Mouse (Mus musculus): ENCODE results near the gene Rpl14. TPM values are rescaled to one million over a fixed set of nuclear protein-coding genes. Genes with fewer than 3 reads are reported as not detected.

Gene Rpl14
- total RNA-seq, 2 experiments from 2014 or later, result 340 to 352 TPM

DNA sequence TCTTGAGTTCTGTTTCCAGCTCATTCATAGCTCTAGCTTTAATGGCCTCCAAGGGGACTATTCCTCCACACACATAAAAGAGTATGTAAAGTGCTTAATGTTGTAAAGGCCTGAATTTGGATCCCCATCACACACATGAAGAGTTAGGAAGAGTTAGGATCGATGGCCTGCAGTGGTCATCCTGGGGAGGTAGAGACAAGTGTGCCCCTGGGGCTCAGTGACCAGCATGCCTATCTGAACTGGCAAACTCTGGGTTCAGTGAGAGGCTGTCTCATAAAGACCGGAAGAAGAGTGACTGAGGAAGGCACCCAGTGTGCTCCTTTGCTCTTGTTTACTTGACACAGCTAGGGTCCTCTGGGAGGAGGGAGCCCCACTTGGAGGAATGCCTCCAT lies 914 bp upstream of the Rpl14 start:
- DNase-seq (ENCODE audit: low spot score in 2 of 2), result no peak

DNA sequence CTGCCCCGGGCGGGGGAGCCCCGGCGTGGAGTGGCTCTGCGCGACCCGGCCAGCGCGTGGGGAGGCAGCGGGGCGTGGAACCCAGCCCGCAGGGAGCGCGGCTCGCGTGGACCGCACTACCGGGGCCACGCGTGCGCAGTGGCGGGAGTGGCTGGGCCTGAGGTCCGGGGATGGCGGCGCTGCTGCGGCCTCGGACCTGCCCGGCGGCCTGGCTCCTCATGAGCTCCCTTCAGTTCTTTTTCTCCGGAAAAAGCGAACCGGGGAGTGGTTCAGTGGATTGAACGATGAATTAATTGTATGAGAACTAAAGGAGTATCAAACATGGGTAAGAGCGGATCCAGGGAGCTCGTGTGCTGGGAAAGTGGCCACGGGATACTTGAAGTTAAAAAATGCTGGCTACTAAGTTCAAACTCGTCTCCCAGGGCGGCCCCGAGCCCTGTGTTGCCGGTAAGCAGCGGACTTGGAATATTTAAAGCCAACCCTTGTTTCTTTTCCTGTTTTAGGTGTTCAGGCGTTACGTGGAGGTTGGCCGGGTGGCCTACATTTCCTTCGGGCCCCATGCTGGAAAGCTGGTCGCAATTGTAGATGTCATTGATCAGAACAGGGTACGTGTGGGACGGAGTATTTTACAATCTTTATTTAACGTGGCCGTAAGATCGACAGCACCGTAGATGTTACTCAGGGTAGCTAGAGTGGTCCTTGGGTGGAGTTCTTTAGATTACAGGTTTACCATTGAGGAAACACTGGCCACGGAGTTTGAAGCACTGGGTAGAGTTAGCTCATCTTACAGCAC lies 545 bp downstream of the Rpl14 start:
- DNase-seq (ENCODE audit: low spot score in 2 of 2), result no peak

DNA sequence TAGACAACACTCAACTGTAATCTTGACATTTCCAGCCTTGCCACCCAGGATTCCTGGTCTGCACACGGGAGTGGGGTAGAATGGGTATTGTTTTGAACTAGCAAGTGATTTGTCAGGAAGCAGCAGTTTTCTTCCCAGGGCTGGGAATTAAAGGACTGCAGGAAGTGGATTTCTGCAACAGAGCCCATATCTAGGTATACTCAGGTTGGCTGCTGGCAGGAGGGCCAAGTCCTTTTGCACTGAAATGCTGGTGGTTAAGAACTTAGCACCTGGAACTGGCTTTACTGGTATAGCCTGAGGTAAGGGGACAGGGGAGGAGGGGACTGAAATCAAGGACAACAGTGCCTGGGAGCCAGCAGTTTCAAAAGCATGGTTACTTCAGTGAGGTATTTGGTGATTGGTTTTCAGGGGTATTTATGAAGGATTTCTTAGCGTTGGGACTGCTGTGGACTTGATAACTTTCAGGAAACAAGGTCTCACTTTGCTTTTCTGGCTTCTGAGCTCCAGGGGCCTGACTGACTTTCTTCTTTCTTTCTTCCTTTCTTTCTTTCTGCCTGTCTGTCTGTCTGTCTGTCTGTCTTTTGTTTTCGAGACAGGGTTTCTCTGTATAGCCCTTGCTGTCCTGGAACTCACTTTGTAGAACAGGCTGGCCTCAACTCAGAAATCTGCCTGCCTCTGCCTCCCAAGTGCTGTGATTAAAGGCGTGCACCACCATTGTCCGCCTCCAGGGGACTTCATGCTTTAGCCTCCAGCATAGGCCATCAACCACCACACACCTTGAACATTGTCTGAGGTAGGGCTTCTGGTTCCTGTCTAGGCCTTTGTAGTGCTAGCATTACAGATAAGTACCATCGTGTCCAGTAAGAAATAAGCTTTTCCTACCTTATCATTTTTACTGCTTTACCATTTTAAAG lies 4.8 kb downstream of the Rpl14 start:
- no peak for DNase-seq (ENCODE audit: low spot score in 2 of 2)

DNA sequence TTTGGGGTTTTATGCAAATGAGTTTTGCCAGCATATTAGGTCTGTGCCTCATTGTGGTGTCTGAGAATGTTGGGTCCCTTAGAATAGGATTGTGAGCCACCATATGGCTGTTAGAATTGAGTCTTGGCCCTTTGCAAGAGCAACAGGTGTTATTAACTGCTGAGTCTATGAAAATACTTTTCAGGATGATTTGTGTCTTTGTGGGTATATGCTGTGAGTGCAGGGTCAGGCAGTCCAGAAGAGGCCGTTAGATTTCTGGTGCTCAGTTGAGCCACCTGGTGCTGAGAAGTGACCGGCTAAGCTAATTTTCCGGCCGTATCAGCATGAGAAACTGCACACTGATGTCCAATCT lies 5.4 kb downstream of the Rpl14 start:
- DNase-seq (ENCODE audit: low spot score in 2 of 2), result no peak

DNA sequence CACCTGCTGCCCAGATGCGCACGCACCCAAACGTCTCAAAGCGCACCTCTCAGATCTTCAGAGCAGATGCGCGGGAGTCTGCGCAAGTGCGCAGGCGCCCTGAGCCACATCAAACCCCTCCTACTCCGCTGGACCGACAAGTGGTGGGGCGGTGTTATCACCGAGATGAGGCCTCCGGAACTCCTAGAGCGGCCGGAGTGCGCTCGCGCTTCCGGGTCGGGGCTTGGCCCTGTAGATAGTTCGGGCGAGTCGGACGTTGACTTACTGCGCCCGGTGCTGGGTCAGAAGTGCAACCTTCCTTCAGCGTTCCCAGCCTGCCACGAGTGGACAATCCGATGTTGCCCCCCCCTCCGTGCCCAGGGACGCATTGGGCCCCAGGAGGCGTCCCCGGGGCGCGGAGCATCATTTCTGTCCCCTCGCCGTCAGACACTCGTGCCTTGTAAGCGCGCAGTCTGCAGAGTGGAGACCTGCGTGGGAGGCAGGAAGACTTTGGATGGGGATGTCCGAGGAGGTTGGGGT lies 5.9 kb downstream of the Rpl14 start:
- peak; percentile 67 to 84 for DNase-seq (ENCODE audit: low spot score in 2 of 2)

DNA sequence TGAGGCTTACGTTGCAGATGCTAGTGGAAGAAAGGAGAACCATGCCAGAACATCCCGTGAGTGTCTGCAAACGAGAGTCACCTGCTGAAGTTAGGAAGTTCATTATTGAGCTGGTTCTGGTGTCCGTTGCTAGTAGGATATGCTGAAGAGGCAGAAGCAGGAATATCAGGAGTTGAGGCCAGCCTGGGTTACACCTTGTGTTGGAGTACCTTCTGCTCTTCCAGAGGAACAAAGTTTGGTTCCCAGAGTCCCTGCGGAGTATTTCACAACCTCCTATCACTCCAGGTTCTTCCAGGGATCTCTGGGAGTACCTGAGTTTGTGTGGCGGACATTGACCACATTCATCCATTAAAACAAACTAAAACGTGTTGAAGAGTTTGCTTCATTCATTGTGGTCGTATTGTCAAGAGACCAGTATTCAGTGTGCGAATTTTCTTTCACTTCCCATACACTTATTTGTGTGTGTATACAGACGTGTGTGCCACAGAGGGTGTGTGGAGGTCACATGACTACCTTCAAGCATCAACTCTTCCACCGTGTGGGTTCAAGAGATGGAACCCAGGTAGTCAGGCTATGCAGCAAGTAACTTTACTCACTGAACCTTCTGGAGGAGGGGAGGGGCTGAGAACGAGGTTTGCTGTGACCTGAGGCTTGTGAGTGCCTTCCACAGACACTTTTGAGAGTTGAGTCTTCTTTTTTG lies 6.6 kb downstream of the Rpl14 start:
- no peak for DNase-seq (ENCODE audit: low spot score in 2 of 2)

DNA sequence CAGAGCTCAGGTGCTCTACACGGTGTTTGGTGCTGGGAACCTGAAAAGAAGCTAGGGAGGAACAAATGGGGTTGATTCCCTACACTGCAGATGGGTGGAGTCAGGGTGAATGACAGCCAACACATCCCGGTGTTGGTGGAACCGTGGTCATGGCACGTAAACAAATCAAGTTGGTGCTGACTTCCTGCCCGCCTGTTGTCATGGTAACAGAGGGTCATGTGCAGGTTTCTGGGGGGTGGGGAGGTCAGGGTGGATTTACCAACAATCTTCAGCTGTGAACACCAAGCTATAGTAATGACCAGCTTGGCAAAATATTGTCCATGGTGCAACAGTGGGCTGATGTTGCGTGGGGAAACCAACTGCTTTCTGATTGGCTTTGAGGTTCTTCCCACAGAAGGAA lies 7.5 kb downstream of the Rpl14 start:
- DNase-seq (ENCODE audit: low spot score in 2 of 2), result no peak

DNA sequence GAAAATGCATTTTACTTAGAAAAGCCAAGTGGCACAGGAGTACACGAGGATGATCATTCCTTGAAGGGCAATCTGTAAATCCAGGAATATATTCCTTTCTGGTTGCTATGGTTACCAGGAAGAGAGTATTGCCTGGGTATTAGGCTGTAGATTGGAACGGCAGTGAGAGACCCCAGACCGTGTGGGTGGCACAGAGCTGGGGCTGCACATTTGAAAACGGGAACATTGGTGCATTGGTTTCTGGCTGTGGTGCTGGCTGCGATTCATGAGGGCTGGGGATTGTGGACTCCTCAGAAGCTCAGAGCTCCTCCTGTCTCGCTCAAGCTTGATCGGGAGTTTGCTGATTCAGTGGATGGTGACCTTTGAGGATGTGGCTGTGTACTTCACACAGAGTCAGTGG lies 8.6 kb downstream of the Rpl14 start:
- no peak for DNase-seq (ENCODE audit: low spot score in 2 of 2)

DNA sequence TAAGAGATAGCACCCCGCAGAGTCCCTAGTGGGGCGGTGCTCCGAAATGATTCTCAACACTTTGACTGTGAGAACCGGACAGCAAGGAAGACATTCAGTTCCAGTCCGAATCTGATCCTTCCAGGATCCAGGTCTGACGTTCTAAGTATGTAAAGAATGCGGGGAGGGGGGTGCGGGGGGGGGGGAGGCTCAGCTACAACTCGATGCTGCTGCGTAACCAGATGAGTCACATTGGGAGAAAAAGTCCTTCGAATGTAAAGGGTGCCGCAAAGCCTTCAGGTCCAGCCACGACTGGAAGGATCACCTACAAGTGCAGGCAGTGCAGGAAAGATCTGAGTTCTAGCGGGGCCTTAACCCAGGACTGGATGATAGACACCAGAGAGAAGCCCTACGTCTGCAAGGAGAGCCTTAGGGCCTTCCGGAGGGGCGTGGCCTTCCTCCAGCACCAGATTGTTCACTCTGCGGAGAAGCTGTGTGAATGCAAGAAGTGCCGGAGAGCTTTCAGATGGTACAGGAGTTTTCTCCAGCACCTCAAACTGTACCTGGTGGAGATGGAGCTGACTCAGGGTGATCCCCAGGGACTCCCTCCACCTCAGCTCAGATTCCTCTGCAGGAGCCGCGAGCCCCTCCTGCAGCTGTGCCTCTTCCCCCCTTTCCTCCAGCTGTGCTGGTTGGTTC lies 10.8 kb downstream of the Rpl14 start:
- DNase-seq (ENCODE audit: low spot score in 2 of 2), result peak; percentile 28 to 36

DNA sequence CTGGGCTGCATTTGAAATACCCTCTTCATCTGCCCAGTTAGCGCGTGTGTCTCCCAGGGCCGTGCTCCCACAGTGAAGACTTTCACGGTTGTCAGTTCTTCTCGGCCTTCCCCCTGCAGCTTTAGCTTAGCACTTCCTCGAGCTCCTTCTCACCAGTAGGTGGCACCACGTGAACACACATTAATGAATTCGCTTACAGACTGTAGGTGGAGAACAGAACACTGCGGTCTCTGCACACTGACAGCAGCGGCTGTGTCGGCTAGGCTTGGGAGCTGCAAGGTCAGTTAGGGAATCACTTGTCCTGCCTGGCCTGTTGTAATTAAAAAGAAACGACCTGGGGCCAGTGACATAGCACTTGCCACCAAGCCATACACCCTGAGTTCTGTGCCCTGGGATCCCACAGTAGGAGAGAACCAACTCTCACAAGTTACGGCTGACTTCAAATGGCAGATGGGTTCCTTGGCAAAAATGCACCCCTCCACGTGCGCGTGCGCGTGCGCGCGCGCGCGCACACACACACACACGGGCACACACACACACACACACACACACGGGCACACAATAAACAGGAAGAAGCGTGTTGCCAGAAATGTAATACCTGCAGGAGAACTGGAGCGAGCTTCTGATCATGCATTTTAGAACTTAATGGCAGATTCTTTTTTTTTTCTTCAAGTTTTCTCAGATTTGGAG lies 11.5 kb downstream of the Rpl14 start:
- DNase-seq (ENCODE audit: low spot score in 2 of 2), result peak; percentile 90

DNA sequence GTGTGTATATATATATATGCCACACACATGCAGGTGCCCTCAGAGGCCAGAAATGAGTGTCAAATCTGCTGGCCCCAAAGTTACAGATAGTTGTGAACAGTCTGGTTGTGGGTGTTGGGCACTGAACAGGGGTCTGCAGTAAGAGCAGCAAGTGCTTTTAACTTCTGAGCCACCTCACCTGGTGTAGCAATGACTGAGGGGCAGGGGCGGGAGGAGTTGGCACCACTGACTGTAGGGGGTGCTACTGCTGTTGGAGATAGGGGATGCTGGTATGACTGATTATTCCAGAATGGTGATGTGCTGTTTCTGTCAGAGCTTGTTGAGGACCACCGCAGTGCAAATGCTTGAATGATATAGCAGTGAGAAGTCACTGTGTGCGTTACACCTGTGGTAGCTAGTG lies 12.1 kb downstream of the Rpl14 start:
- no peak for DNase-seq (ENCODE audit: low spot score in 2 of 2)

DNA sequence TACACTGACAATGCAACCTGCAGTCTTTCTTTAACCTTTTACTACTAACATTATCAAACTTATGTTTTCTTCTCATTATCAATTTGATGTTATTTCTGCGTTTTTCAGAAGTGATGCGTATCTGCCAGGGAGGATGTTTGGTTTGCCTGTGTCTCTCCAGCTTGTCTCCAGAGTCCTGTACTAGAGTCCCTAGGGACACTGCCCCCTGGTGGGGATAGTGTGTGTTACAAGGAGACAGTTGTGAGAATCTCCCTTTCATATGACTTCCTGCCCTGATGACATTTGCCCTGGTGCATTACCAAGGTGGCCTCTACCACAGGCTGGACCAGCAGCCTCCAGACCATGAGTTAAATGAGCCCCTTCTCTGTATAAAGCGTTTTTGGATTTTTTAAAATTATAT lies 15.3 kb downstream of the Rpl14 start:
- peak; percentile 79 to 82 for DNase-seq (ENCODE audit: low spot score in 2 of 2)

DNA sequence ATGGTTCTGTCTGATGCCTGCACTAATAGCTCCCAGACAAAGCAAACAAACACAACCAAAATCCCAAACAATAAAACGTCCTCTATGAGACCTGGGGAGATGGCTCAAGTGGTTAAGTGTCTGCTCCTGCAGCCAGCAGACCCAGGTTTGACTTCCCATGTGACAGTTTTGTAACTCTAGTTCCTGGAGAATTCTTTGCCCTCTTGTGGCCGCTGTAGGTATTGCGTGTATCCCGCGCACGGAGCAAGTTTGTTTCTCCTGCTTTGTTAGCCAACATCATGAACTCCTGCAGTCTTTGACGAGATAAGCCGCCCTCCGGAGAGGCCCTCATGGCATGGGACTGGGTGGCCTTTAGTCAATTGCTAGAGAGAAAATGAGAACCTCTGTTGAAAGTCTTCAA lies 20.2 kb downstream of the Rpl14 start:
- DNase-seq (ENCODE audit: low spot score in 2 of 2), result peak; percentile 81 to 82

DNA sequence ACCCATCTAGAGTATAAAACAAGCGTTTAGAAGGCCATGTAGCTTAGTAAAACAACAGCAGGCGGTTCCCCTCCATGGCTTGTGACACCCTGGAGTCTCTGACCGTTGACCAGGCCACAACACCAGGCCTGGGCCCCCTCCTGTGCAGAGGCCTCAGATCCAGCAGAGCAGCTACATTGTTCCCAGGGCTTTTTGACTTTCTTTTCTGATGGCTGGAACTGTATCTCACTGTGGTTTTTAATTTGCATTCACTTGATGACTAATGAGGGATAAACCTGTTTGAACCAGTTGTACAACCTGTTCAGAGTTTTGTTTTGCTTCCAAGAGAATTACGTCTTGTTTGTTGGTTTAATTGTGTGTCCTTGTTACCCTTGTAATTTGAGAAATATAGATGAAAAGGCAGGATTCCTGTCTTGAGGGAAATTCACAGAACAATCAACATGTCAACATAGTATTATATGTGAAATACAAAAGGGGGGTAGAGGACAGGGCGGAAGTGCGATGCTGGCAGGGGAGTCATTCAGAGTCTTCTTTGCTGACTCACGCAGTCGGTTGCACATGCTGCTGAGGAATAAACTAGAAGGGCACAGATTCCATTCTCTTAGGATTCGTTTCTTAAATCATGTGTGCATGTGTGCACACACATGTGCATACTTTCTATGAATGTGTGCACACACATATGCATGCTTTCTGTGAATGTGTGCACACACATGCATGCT lies 22.3 kb downstream of the Rpl14 start:
- DNase-seq (ENCODE audit: low spot score in 2 of 2), result no peak

DNA sequence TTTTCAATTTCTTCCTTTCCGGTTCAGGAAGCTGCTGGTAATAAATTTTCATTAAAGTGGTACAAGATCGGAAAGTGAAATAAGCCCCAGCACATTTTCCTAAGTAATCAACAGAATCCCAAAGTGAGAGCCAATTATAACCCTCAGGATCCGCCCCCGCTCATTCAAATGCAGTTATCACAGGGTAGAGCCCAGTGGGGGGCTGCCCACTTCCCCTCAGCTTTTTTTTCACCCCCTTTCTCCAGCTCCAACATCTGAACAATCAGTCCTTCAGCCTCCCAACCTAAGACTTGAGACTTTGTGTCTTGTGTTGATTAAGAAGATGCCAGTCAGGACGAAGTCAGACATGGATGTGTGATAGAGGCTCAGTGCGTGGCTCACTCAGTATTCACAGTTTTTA lies 23.6 kb downstream of the Rpl14 start:
- DNase-seq (ENCODE audit: low spot score in 2 of 2), result no peak

DNA sequence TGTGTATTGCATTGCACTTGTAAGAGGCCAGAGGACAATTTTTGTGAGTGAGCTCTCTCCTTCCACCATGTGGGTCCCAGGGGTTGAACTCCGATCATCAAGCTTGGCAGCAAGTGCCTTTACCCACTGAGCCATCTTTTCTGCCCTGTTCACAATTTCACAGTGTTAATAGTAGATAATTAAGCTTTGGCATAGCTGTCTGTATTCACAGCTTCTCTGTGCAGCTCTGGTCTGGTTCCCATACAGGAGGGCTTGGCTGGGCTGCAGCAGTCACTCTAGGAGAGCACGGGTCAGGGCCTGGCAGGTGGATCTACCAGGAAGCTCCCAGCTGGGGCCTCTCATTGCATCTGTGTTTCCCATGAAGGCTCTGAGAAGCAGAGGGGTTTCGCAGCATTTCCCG lies 24.1 kb downstream of the Rpl14 start:
- no peak for DNase-seq (ENCODE audit: low spot score in 2 of 2)

DNA sequence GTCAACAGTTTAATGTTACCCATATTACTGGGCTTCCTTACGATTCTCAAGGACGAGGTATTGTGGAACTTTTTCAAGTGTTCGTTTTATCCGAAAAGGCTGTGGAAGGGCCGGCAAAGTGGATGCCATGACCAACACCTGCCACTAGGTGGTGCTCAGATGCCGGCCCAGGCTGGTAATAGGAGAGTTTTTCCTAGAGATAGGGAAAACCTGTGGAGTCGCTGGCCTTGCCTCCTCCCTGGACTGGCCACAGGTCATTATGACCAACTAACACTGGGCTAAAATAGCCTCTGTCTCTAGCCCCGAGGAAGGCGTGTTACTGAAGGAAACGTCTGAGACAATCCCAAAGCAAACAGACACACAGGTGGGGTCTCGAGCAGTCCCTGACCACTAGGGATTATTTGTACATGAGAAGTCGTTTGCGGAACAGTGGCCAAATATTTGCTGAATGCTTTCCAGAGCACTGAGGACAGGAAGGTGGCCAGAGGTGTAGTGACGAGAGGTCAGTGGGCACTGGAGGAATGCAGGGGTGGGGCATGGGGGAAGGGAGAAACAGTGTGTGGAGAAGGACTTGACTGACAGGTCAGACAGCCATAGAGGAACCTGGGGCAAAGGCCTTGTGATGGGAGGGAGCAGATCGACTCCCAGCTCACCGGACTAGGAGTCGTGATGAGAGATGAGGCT lies 30.4 kb downstream of the Rpl14 start:
- DNase-seq (ENCODE audit: low spot score in 2 of 2), result peak; percentile 85 to 87

DNA sequence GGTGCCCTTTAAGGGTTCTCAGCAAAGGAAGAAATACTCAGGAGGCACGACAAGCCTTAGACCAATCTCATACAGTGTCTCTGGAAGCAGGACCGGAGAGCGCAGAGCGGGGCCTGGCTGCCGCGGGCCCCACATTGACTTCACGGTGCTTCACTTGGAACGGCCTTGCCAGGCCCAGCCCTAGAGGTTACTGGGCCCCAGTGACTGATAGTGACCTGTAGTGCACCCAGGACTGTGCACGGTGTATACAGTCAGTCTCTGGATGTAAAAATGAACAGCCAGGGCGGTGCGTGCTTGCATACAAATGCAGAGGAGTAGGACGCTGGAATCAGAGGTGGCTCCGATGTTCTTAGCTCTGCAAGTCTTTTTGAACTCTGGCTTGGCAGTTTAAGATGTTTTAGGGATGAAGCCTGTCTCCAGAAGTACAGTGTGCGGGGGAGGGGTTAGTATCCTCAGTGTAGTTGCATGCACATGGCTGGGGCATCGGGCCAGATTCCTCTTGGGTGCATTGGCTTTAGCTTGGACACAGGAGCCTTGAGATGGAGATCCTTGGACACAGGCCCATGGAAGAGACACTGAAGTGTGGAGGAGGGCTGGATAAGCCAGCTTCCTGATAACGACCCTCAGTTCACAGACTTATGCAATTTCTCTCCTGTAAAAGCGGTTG lies 31.1 kb downstream of the Rpl14 start:
- DNase-seq (ENCODE audit: low spot score in 2 of 2), result peak in 1 of 2 experiments; percentile 51
